Mouse (Mus musculus) lung, embryonic 14.5 days (tissue): Measurements from ENCODE around the gene Gm17509. TPM values are rescaled to one million over a fixed set of nuclear protein-coding genes. Genes with fewer than 3 reads are reported as not detected.
A peak's percentile ranks its signal among the peaks of the same experiment; 100 is the strongest.

Experiments used
- ATAC-seq: fragments of 200-750 bp; cut with Nextera tagmentation; 2 replicates; pipeline ENCODE4 v1.8.0; 2017; ENCODE audit warnings: mild to moderate bottlenecking, moderate TSS enrichment, moderate library complexity; ENCODE audit not compliant: insufficient read depth
- DNase-seq: peaks from one replicate; pipeline ENCODE4 v3.0.0-alpha.2; 2015
- H3K27ac ChIP-seq: fragments of 300-500 bp; sonication (generic); 2 replicates; pipeline ENCODE4 v1.5.1; 2014; ENCODE audit warnings: low read depth, mild to moderate bottlenecking, moderate library complexity
- H3K27me3 ChIP-seq: fragments of 300-500 bp; sonication (generic); 2 replicates; pipeline ENCODE4 v1.6.1; 2014; ENCODE audit warnings: low read length, control low read depth; ENCODE audit not compliant: insufficient read depth
- H3K36me3 ChIP-seq: fragments of 300-500 bp; sonication (generic); 2 replicates; pipeline ENCODE4 v1.6.1; 2014; ENCODE audit warnings: control low read depth; ENCODE audit not compliant: insufficient read depth
- H3K4me1 ChIP-seq: fragments of 300-500 bp; sonication (generic); 2 replicates; pipeline ENCODE4 v1.6.1; 2014; ENCODE audit warnings: antibody characterized with exemption, control low read depth; ENCODE audit not compliant: insufficient read depth
- H3K4me2 ChIP-seq: fragments of 300-500 bp; sonication (generic); 2 replicates; pipeline ENCODE4 v1.6.1; 2014; ENCODE audit warnings: mild to moderate bottlenecking
- H3K4me3 ChIP-seq: fragments of 300-500 bp; sonication (generic); 2 replicates; pipeline ENCODE4 v1.5.1; 2014; ENCODE audit warnings: low read depth, low read length
- H3K9ac ChIP-seq: fragments of 300-500 bp; sonication (generic); 2 replicates; pipeline ENCODE4 v1.6.1; 2014
- H3K9me3 ChIP-seq: fragments of 300-500 bp; sonication (generic); 2 replicates; pipeline ENCODE4 v1.6.1; 2016; ENCODE audit warnings: low read depth, low read length, control low read depth
- CTCF ChIP-seq: IDR thresholded peaks from 2 replicates; pipeline ENCODE4 v1.5.1; 2016; ENCODE audit warnings: antibody characterized with exemption, low read depth
- WGBS: fragments of 180-500 bp; shearing (Covaris S2); extraction: QIAGEN DNeasy Blood & Tissue Kit; methylation state at CpG from one replicate; pipeline ENCODE4 v1.1.7; 2014; 5-methylcytosine and 5-hydroxymethylcytosine counted together
- polyA plus RNA-seq: library from polyadenylated mRNA; unstranded; fragments of >200 nt; fragmentation: Nextera tagmentation; extraction: Ambion mirVana; gene quantifications from 2 replicates; pipeline ENCODE4 v1.2.1, GENCODE M21; 2014

The Gm17509 gene
- polyA plus RNA-seq, 1 experiment from 2014 or later: not detected

- ATAC-seq (peak; percentile 69), DNase-seq (peak; percentile 9)
- no peak overlapping the region for H3K27ac ChIP-seq
- no peak overlapping the region for H3K4me2 ChIP-seq
- no peaks in the 10 kb centered on the region for H3K4me1 ChIP-seq
- no peak overlapping the region for H3K9ac ChIP-seq
- TF ChIP-seq CTCF: no peak
- H3K36me3 ChIP-seq: no peaks in the 10 kb centered on the region
- no peak overlapping the region for H3K4me3 ChIP-seq
- 39% methylated on average over 11 of the region's 11 CpGs for WGBS
- H3K27me3 ChIP-seq: no peaks in the 10 kb centered on the region
- H3K9me3 ChIP-seq: no peaks in the 10 kb centered on the region
Observed at GRCm38 (mm10) chr13:117235530-117236212, 14.8 kb upstream of the Gm17509 start.

GRCm38 (mm10) chr13:117234486-117234885 lies 13.6 kb upstream of the Gm17509 start:
- no peak overlapping the region for H3K9ac ChIP-seq
- no peaks in the 10 kb centered on the region for H3K4me1 ChIP-seq
- no peak overlapping the region for H3K4me2 ChIP-seq
- no peaks in the 10 kb centered on the region for H3K36me3 ChIP-seq
- 70% methylated on average over 7 of the region's 7 CpGs for WGBS
- H3K4me3 ChIP-seq: no peak overlapping the region
- H3K27me3 ChIP-seq: no peaks in the 10 kb centered on the region
- no peaks in the 10 kb centered on the region for H3K9me3 ChIP-seq
- TF ChIP-seq CTCF: no peak
- ATAC-seq (no peak), DNase-seq (peak; percentile 32)
- H3K27ac ChIP-seq: no peak overlapping the region

GRCm38 (mm10) chr13:117233808-117234207 lies 12.9 kb upstream of the Gm17509 start:
- ATAC-seq (peak; percentile 23; the same call in 1 of the 2 replicates), DNase-seq (peak; percentile 9)
- TF ChIP-seq CTCF: no peak
- Histone ChIP-seq H3K9me3 (no peaks in the 10 kb centered on the region), H3K4me2 (no peak overlapping the region), H3K9ac (no peak overlapping the region), H3K27me3 (no peaks in the 10 kb centered on the region), H3K4me1 (no peaks in the 10 kb centered on the region), H3K4me3 (no peak overlapping the region), H3K36me3 (no peaks in the 10 kb centered on the region), H3K27ac (no peak overlapping the region)
- WGBS: 77% methylated on average over 8 of the region's 8 CpGs

GRCm38 (mm10) chr13:117230371-117231110 lies 9.7 kb upstream of the Gm17509 start:
- DNase-seq: no peak

GRCm38 (mm10) chr13:117225561-117225960 lies 4.7 kb upstream of the Gm17509 start:
- ATAC-seq (no peak), DNase-seq (no peak)
- 61% methylated on average over 6 of the region's 6 CpGs for WGBS
- peaks cover 20% of the 10 kb centered on the region for H3K27me3 ChIP-seq
- no peak overlapping the region for H3K4me2 ChIP-seq
- no peak overlapping the region for H3K27ac ChIP-seq
- H3K9me3 ChIP-seq: no peaks in the 10 kb centered on the region
- no peaks in the 10 kb centered on the region for H3K4me1 ChIP-seq
- no peaks in the 10 kb centered on the region for H3K36me3 ChIP-seq
- no peak for TF ChIP-seq CTCF
- H3K9ac ChIP-seq: no peak overlapping the region
- H3K4me3 ChIP-seq: no peak overlapping the region

More at GRCm38 (mm10) chr13:117230371-117231110, 9.7 kb upstream of the Gm17509 start:
- WGBS: 70% methylated on average over 6 of the region's 6 CpGs
- Histone ChIP-seq H3K27me3 (no peaks in the 10 kb centered on the region), H3K4me1 (no peaks in the 10 kb centered on the region), H3K4me2 (no peak overlapping the region), H3K36me3 (no peaks in the 10 kb centered on the region), H3K4me3 (no peak overlapping the region), H3K27ac (no peak overlapping the region), H3K9ac (no peak overlapping the region), H3K9me3 (no peaks in the 10 kb centered on the region)
- no peak for TF ChIP-seq CTCF
- no peak for ATAC-seq

GRCm38 (mm10) chr13:117224901-117225300 lies 4.0 kb upstream of the Gm17509 start:
- DNase-seq (no peak), ATAC-seq (no peak)
- Histone ChIP-seq H3K27me3 (peaks cover 27% of the 10 kb centered on the region), H3K4me2 (no peak overlapping the region), H3K4me1 (no peaks in the 10 kb centered on the region), H3K4me3 (no peak overlapping the region), H3K9me3 (no peaks in the 10 kb centered on the region), H3K36me3 (no peaks in the 10 kb centered on the region), H3K27ac (no peak overlapping the region), H3K9ac (no peak overlapping the region)
- WGBS: 68% methylated on average over 2 of the region's 2 CpGs
- no peak for TF ChIP-seq CTCF

GRCm38 (mm10) chr13:117223125-117223524 lies 2.2 kb upstream of the Gm17509 start:
- H3K36me3 ChIP-seq: no peaks in the 10 kb centered on the region
- no peak overlapping the region for H3K4me3 ChIP-seq
- H3K27me3 ChIP-seq: peaks cover 32% of the 10 kb centered on the region
- DNase-seq: no peak
- WGBS: 45% methylated on average over 5 of the region's 5 CpGs
- H3K9ac ChIP-seq: no peak overlapping the region
- no peak overlapping the region for H3K4me2 ChIP-seq
- ATAC-seq: no peak
- no peak overlapping the region for H3K27ac ChIP-seq
- H3K4me1 ChIP-seq: no peaks in the 10 kb centered on the region
- H3K9me3 ChIP-seq: no peaks in the 10 kb centered on the region
- TF ChIP-seq CTCF: no peak
